Mouse (Mus musculus) midbrain, embryonic 14.5 days (tissue): ENCODE results near the gene Lrrc4b. TPM values are rescaled to one million over a fixed set of nuclear protein-coding genes. Genes with fewer than 3 reads are reported as not detected.

Experiments used
- ATAC-seq: fragments of 200-750 bp; cut with Nextera tagmentation; 2 replicates; pipeline ENCODE4 v1.8.0; 2017; ENCODE audit warnings: moderate number of reproducible peaks, moderate library complexity; ENCODE audit not compliant: low FRiP score, low TSS enrichment
- DNase-seq: peaks from one replicate; pipeline ENCODE4 v3.0.0-alpha.2; 2015
- H3K27ac ChIP-seq: fragments of 300-500 bp; sonication (generic); replicated peaks from 2 replicates; pipeline ENCODE4 v1.5.1; 2014; ENCODE audit warnings: mild to moderate bottlenecking, low read depth, low read length, moderate library complexity
- H3K27me3 ChIP-seq: fragments of 300-500 bp; sonication (generic); 2 replicates; pipeline ENCODE4 v1.6.1; 2014; ENCODE audit warnings: low read length, control low read depth, mixed read lengths; ENCODE audit not compliant: control insufficient read depth, insufficient read depth
- H3K36me3 ChIP-seq: fragments of 300-500 bp; sonication (generic); 2 replicates; pipeline ENCODE4 v1.6.1; 2014; ENCODE audit warnings: low read length, control low read depth; ENCODE audit not compliant: control insufficient read depth, insufficient read depth
- H3K4me1 ChIP-seq: fragments of 300-500 bp; sonication (generic); 2 replicates; pipeline ENCODE4 v1.6.1; 2014; ENCODE audit warnings: mild to moderate bottlenecking, antibody characterized with exemption, low read length, control low read depth; ENCODE audit not compliant: control insufficient read depth, insufficient read depth
- H3K4me2 ChIP-seq: fragments of 300-500 bp; sonication (generic); 2 replicates; pipeline ENCODE4 v1.6.1; 2014; ENCODE audit warnings: mild to moderate bottlenecking, low read length, moderate library complexity
- H3K4me3 ChIP-seq: fragments of 300-500 bp; sonication (generic); replicated peaks from 2 replicates; pipeline ENCODE4 v1.5.1; 2014; ENCODE audit warnings: low read depth, low read length
- H3K9ac ChIP-seq: fragments of 300-500 bp; sonication (generic); replicated peaks from 2 replicates; pipeline ENCODE4 v1.6.1; 2014; ENCODE audit warnings: mild to moderate bottlenecking, low read length, moderate library complexity
- H3K9me3 ChIP-seq: fragments of 300-500 bp; sonication (generic); 2 replicates; pipeline ENCODE4 v1.6.1; 2016; ENCODE audit warnings: low read length, control low read depth, mixed read lengths; ENCODE audit not compliant: control insufficient read depth
- WGBS: fragments of 180-500 bp; shearing (Covaris S2); extraction: QIAGEN DNeasy Blood & Tissue Kit; methylation state at CpG from one replicate; pipeline ENCODE4 v1.1.7; 2014; 5-methylcytosine and 5-hydroxymethylcytosine counted together
- polyA plus RNA-seq: library from polyadenylated mRNA; unstranded; fragments of >200 nt; fragmentation: Nextera tagmentation; extraction: Ambion mirVana; gene quantifications from 2 replicates; pipeline ENCODE4 v1.2.1, GENCODE M21; 2014

The Lrrc4b gene
- polyA plus RNA-seq, 1 experiment from 2014 or later: 28.4 TPM

- DNase-seq (no peak), ATAC-seq (no peak)
- Histone ChIP-seq H3K9me3 (no peaks in the 10 kb centered on the region), H3K9ac (peak overlapping the region; percentile 39), H3K27ac (0 out of 2 replicates have a peak overlapping the region, but pooled peaks have one; percentile 26), H3K4me3 (peak overlapping the region; percentile 69; the same call in 1 of the 2 replicates), H3K27me3 (no peaks in the 10 kb centered on the region), H3K36me3 (peaks cover 60% of the 10 kb centered on the region), H3K4me1 (peaks cover 44% of the 10 kb centered on the region), H3K4me2 (peak overlapping the region; percentile 97)
- 54% methylated on average over 12 of the region's 12 CpGs for WGBS
Observed at GRCm38 (mm10) chr7:44446070-44446855, 17.4 kb downstream of the Lrrc4b start.

DNA sequence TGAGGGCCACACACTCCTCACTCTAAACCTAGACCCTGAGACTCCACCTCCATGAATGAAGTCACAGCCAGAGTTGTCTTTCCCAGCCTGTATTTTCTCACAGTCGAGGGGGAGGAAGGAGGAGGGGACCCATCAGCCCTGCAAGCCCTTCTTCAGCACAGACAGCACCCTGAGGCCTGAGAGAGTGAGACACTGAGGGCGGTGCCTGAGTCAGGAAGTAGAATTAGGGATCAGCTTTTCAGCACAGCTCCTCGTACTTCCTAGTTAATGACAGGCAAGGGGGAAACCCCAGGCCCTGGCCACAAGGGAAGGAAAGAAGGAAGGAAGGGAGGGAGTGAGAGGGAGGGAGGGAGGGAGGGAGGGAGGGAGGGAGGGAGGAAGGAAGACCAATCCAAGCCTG is 24.4 kb downstream of the Lrrc4b start:
- no peak overlapping the region for H3K4me2 ChIP-seq
- peaks cover 79% of the 10 kb centered on the region for H3K36me3 ChIP-seq
- 23% methylated on average over 3 of the region's 3 CpGs for WGBS
- H3K4me1 ChIP-seq: peaks cover 21% of the 10 kb centered on the region
- H3K9me3 ChIP-seq: no peaks in the 10 kb centered on the region
- H3K9ac ChIP-seq: no peak overlapping the region; the same call in 1 of the 2 replicates
- H3K4me3 ChIP-seq: no peak overlapping the region
- no peak overlapping the region for H3K27ac ChIP-seq
- no peaks in the 10 kb centered on the region for H3K27me3 ChIP-seq
- no peak for ATAC-seq
- DNase-seq: no peak

- no peak overlapping the region for H3K9ac ChIP-seq
- WGBS: 95% methylated on average over 1 of the region's 1 CpGs
- no peaks in the 10 kb centered on the region for H3K27me3 ChIP-seq
- ATAC-seq: no peak
- peaks cover 15% of the 10 kb centered on the region for H3K4me1 ChIP-seq
- H3K9me3 ChIP-seq: no peaks in the 10 kb centered on the region
- no peak overlapping the region for H3K27ac ChIP-seq
- no peak overlapping the region for H3K4me2 ChIP-seq
- DNase-seq: no peak
- H3K36me3 ChIP-seq: peaks cover 83% of the 10 kb centered on the region
- H3K4me3 ChIP-seq: no peak overlapping the region
Observed at GRCm38 (mm10) chr7:44456302-44456701, 27.5 kb downstream of the Lrrc4b start.

GRCm38 (mm10) chr7:44460067-44460466 is 31.2 kb downstream of the Lrrc4b start:
- no peaks in the 10 kb centered on the region for H3K27me3 ChIP-seq
- no peak overlapping the region for H3K4me3 ChIP-seq
- H3K4me2 ChIP-seq: no peak overlapping the region
- DNase-seq (no peak), ATAC-seq (no peak)
- H3K9me3 ChIP-seq: no peaks in the 10 kb centered on the region
- H3K36me3 ChIP-seq: peaks cover 89% of the 10 kb centered on the region
- H3K4me1 ChIP-seq: peaks cover 18% of the 10 kb centered on the region
- no peak overlapping the region for H3K27ac ChIP-seq
- H3K9ac ChIP-seq: no peak overlapping the region
- WGBS: 81% methylated on average over 6 of the region's 6 CpGs

- Histone ChIP-seq H3K27me3 (no peaks in the 10 kb centered on the region), H3K9me3 (no peaks in the 10 kb centered on the region), H3K27ac (no peak overlapping the region), H3K4me2 (no peak overlapping the region), H3K9ac (no peak overlapping the region), H3K4me1 (peaks cover 23% of the 10 kb centered on the region), H3K4me3 (no peak overlapping the region), H3K36me3 (peaks cover 84% of the 10 kb centered on the region)
- DNase-seq (no peak), ATAC-seq (no peak)
- WGBS: 85% methylated on average over 31 of the region's 31 CpGs
Observed at GRCm38 (mm10) chr7:44460767-44461502, 32.1 kb downstream of the Lrrc4b start.

- H3K4me3 ChIP-seq: no peak overlapping the region
- DNase-seq (no peak), ATAC-seq (no peak)
- WGBS: 79% methylated on average over 57 of the region's 57 CpGs
- peaks cover 79% of the 10 kb centered on the region for H3K36me3 ChIP-seq
- H3K27me3 ChIP-seq: no peaks in the 10 kb centered on the region
- peaks cover 23% of the 10 kb centered on the region for H3K4me1 ChIP-seq
- H3K9ac ChIP-seq: no peak overlapping the region
- H3K27ac ChIP-seq: no peak overlapping the region
- H3K4me2 ChIP-seq: no peak overlapping the region
- H3K9me3 ChIP-seq: no peaks in the 10 kb centered on the region
Observed at GRCm38 (mm10) chr7:44461503-44462217, 32.8 kb downstream of the Lrrc4b start.

DNA sequence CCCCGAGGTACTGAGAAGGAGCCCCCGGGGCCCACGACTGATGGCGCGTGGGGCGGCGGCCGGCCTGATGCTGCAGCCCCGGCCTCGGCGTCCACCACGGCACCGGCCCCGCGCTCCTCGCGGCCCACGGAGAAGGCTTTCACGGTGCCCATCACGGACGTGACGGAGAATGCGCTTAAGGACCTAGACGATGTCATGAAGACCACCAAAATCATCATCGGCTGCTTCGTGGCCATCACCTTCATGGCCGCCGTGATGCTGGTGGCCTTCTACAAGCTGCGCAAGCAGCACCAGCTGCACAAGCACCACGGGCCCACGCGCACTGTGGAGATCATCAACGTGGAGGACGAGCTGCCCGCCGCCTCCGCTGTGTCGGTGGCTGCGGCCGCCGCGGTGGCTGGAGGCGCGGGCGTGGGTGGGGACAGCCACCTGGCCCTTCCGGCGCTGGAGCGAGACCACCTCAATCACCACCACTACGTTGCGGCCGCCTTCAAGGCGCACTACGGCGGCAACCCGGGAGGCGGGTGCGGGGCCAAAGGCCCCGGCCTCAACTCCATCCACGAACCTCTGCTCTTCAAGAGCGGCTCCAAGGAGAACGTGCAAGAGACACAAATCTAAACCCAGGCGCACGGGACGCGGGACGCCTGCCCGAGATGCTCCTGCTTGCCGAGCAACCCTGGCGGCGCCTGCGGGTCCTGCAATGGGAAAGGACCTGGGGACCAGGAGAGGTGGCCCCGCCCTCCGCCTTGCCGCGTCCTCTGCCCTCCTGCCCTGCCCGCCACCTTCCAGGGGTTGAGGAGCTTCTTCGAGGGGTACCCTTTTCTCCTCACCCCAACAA is 33.6 kb downstream of the Lrrc4b start:
- Histone ChIP-seq H3K27ac (no peak overlapping the region), H3K4me1 (peaks cover 26% of the 10 kb centered on the region), H3K4me2 (no peak overlapping the region), H3K36me3 (peaks cover 72% of the 10 kb centered on the region), H3K4me3 (no peak overlapping the region), H3K27me3 (no peaks in the 10 kb centered on the region), H3K9me3 (no peaks in the 10 kb centered on the region), H3K9ac (no peak overlapping the region)
- 32% methylated on average over 77 of the region's 77 CpGs for WGBS
- ATAC-seq (no peak), DNase-seq (peak; percentile 60)

- no peaks in the 10 kb centered on the region for H3K9me3 ChIP-seq
- H3K4me3 ChIP-seq: no peak overlapping the region
- no peaks in the 10 kb centered on the region for H3K27me3 ChIP-seq
- ATAC-seq (no peak), DNase-seq (no peak)
- peaks cover 66% of the 10 kb centered on the region for H3K36me3 ChIP-seq
- peaks cover 26% of the 10 kb centered on the region for H3K4me1 ChIP-seq
- WGBS: 50% methylated on average over 8 of the region's 8 CpGs
- no peak overlapping the region for H3K9ac ChIP-seq
- no peak overlapping the region for H3K27ac ChIP-seq
- H3K4me2 ChIP-seq: no peak overlapping the region
Observed at GRCm38 (mm10) chr7:44463056-44463425, 34.2 kb downstream of the Lrrc4b start.
